Mouse (Mus musculus) MEL (cell line): ENCODE data around the gene Hsd17b3.
A peak's percentile ranks its signal among the peaks of the same experiment; 100 is the strongest.

Source experiments
- CHD1 ChIP-seq: IDR thresholded peaks from 2 replicates; pipeline ENCODE4 v1.6.1; 2012; ENCODE audit warnings: low read depth, mild to moderate bottlenecking, inconsistent platforms, low read length, improper control_type of control experiment
- CTCF ChIP-seq, 3 experiments: IDR thresholded peaks in 2 of 3; conservative IDR thresholded peaks in 1 of 3; 2 replicates each; pipeline ENCODE4 v1.5.1; 2011 to 2012; ENCODE audit warnings: low read length in 3 of 3, low read depth in 2 of 3, mild to moderate bottlenecking in 2 of 3, improper control_type of control experiment in 1 of 3, inconsistent platforms in 1 of 3, mixed read lengths in 1 of 3, moderate library complexity in 1 of 3; ENCODE audit not compliant: control insufficient read depth in 1 of 3, insufficient read depth in 1 of 3, poor library complexity in 1 of 3, severe bottlenecking in 1 of 3
- GATA1 ChIP-seq: IDR thresholded peaks from 2 replicates; pipeline ENCODE4 v1.6.1; 2011; ENCODE audit warnings: low read depth, low read length, improper control_type of control experiment
- MYC ChIP-seq: IDR thresholded peaks from 2 replicates; pipeline ENCODE4 v1.6.1; 2011; ENCODE audit warnings: low read depth, mild to moderate bottlenecking, low read length, improper control_type of control experiment, moderate library complexity
- POLR2A ChIP-seq, 2 experiments: IDR thresholded peaks; 2 replicates each; pipeline ENCODE4 v1.6.1; 2011 to 2012; ENCODE audit warnings: low read length in 2 of 2, mild to moderate bottlenecking in 2 of 2, control low read depth in 1 of 2, improper control_type of control experiment in 1 of 2, low read depth in 1 of 2, moderate library complexity in 1 of 2; ENCODE audit not compliant: control insufficient read depth in 1 of 2, insufficient read depth in 1 of 2, poor library complexity in 1 of 2
- RCOR1 ChIP-seq: IDR thresholded peaks from 2 replicates; pipeline ENCODE4 v1.6.1; 2012; ENCODE audit warnings: low read depth, mild to moderate bottlenecking, inconsistent platforms, low read length, improper control_type of control experiment
- SIN3A ChIP-seq: IDR thresholded peaks from 2 replicates; pipeline ENCODE4 v1.6.1; 2012; ENCODE audit warnings: low read length, improper control_type of control experiment, inconsistent platforms
- TCF12 ChIP-seq: IDR thresholded peaks from 2 replicates; pipeline ENCODE4 v1.6.1; 2014; ENCODE audit warnings: low read depth, mild to moderate bottlenecking, inconsistent platforms, low read length, improper control_type of control experiment, moderate library complexity
- USF1 ChIP-seq: IDR thresholded peaks from 2 replicates; pipeline ENCODE4 v1.6.1; 2014; ENCODE audit warnings: low read depth, mild to moderate bottlenecking, inconsistent platforms, low read length, improper control_type of control experiment, moderate library complexity
- ZMIZ1 ChIP-seq: IDR thresholded peaks from 2 replicates; pipeline ENCODE4 v1.6.1; 2012; ENCODE audit warnings: low read depth, mild to moderate bottlenecking, inconsistent platforms, low read length, improper control_type of control experiment, moderate library complexity
- ZNF384 ChIP-seq: IDR thresholded peaks from 2 replicates; pipeline ENCODE4 v1.6.1; 2012; ENCODE audit warnings: low read depth, mild to moderate bottlenecking, inconsistent platforms, low read length, improper control_type of control experiment

GRCm38 (mm10) chr13:64036079-64037011 is 52.7 kb downstream of the Hsd17b3 start:
- no peak for TF ChIP-seq ZNF384
- no peak for TF ChIP-seq SIN3A
- TF ChIP-seq RCOR1, result no peak
- TF ChIP-seq CHD1, result no peak
- TF ChIP-seq CTCF (IDR thresholded peaks at IDR 0.05 in 2 of 3, conservative IDR thresholded peaks at IDR 0.05 in 1 of 3; ENCODE audit: control insufficient read depth in 1 of 3, insufficient read depth in 1 of 3, low read depth in 2 of 3, low read length in 3 of 3, poor library complexity in 1 of 3, severe bottlenecking in 1 of 3), result peak; percentile 55 to 76 (median 62)
- no peak for TF ChIP-seq POLR2A (IDR thresholded peaks at IDR 0.05; ENCODE audit: control insufficient read depth in 1 of 2, insufficient read depth in 1 of 2, low read depth in 1 of 2, low read length in 2 of 2, poor library complexity in 1 of 2)
- no peak for TF ChIP-seq TCF12
- no peak for TF ChIP-seq USF1
- no peak for TF ChIP-seq GATA1
- TF ChIP-seq ZMIZ1, result no peak
- no peak for TF ChIP-seq MYC
